In genomic region chr3:98042955-98043456, GRCm38 (mm10) we compare ENCODE assay signal across 8 mouse cellular contexts. TPM values are rescaled to one million over a fixed set of nuclear protein-coding genes. Genes with fewer than 3 reads are reported as not detected.
DNase-seq lines count a peak whose midpoint lies in the region; ATAC-seq and TF ChIP-seq lines count a peak whose summit lies in the region.

No protein-coding gene starts in this region.

- intact Hi-C loops in gastrocnemius, postnatal 14 days (cut with DNase I; ENCODE audit: low total_unique reads), result no loop called here

- H3K27me3 ChIP-seq in lung, embryonic 15.5 days, result no peaks in the 10 kb centered on the region
- H3K27me3 ChIP-seq in limb, embryonic 14.5 days (ENCODE audit: control insufficient read depth, insufficient read depth, low read length), result no peaks in the 10 kb centered on the region
- no peaks in the 10 kb centered on the region for H3K27me3 ChIP-seq in splenic B cell, adult 2 months (ENCODE audit: control insufficient read depth, insufficient read depth, low read length, poor library complexity, severe bottlenecking)

- no peaks in the 10 kb centered on the region for H3K36me3 ChIP-seq in lung, embryonic 15.5 days
- no peaks in the 10 kb centered on the region for H3K36me3 ChIP-seq in limb, embryonic 14.5 days (ENCODE audit: control insufficient read depth, insufficient read depth, low read length)
- H3K36me3 ChIP-seq in splenic B cell, adult 2 months (ENCODE audit: control insufficient read depth, insufficient read depth, low read length, poor library complexity, severe bottlenecking), result peaks cover 4% of the 10 kb centered on the region; the same call in 1 of the 2 replicates

- no peaks in the 10 kb centered on the region for H3K9me3 ChIP-seq in lung, embryonic 15.5 days
- no peaks in the 10 kb centered on the region for H3K9me3 ChIP-seq in limb, embryonic 14.5 days (ENCODE audit: control insufficient read depth, low read length)

- peak overlapping the region; percentile 58 for H3K27ac ChIP-seq in lung, embryonic 15.5 days
- peak overlapping the region; percentile 68 for H3K27ac ChIP-seq in limb, embryonic 14.5 days (replicated peaks; ENCODE audit: low read depth, low read length)

- peaks cover 73% of the 10 kb centered on the region for H3K4me1 ChIP-seq in lung, embryonic 15.5 days
- H3K4me1 ChIP-seq in limb, embryonic 14.5 days (ENCODE audit: control insufficient read depth, insufficient read depth, low read length), result peaks cover 84% of the 10 kb centered on the region

- no peak for TF ChIP-seq POLR2A in limb, embryonic 14.5 days (IDR thresholded peaks at IDR 0.05; ENCODE audit: borderline replicate concordance, extremely low read depth, insufficient read depth, insufficient read length)

- H3K4me3 ChIP-seq in lung, embryonic 15.5 days, result no peak overlapping the region
- H3K4me3 ChIP-seq in limb, embryonic 14.5 days (replicated peaks; ENCODE audit: low read length), result no peak overlapping the region

- ATAC-seq in lung, embryonic 15.5 days (ENCODE audit: borderline replicate concordance, extremely low read depth, low FRiP score, low TSS enrichment), result peak; percentile 50; the same call in 1 of the 2 replicates
- ATAC-seq in inflammation-experienced regulatory T-cells, adult 6 months, result peak; percentile 38
- peak; percentile 16; the same call in 1 of the 2 replicates for ATAC-seq in limb, embryonic 14.5 days (ENCODE audit: low FRiP score, low read depth)
- no peak for ATAC-seq in erythroid progenitor cell, adult 5-6 weeks (replicated peaks; ENCODE audit: low FRiP score, poor library complexity, severe bottlenecking)

- DNase-seq in lung, postnatal 36 days, result no peak
- DNase-seq in cerebellum, postnatal 10 days, result peak; percentile 77 to 84
- peak; percentile 69 for DNase-seq in gastrocnemius, postnatal 14 days
- DNase-seq in limb, embryonic 14.5 days (ENCODE audit: low spot score), result no peak
- DNase-seq in splenic B cell, adult 2 months (ENCODE audit: low read depth, low spot score), result peak; percentile 31

- 25% methylated on average over 9 of the region's 9 CpGs for WGBS in lung, embryonic 15.5 days
- WGBS in limb, embryonic 14.5 days, result 15% methylated on average over 9 of the region's 9 CpGs

- peak overlapping the region; percentile 36 for H3K4me2 ChIP-seq in lung, embryonic 15.5 days
- peak overlapping the region; percentile 22 for H3K4me2 ChIP-seq in limb, embryonic 14.5 days (replicated peaks; ENCODE audit: low read depth, low read length, severe bottlenecking)

- no peak overlapping the region for H3K9ac ChIP-seq in lung, embryonic 15.5 days
- no peak overlapping the region for H3K9ac ChIP-seq in limb, embryonic 14.5 days (ENCODE audit: low read depth, low read length, severe bottlenecking)

RNA-seq across cellular contexts. Expression of gene Notch2, which starts 29.7 kb away (rescaled TPM):
- polyA plus RNA-seq in lung, embryonic 15.5 days (2015; fragmentation: Nextera tagmentation; extraction: Ambion mirVana), result 33.4 and 35.1 TPM in 2 replicates
- total RNA-seq in gastrocnemius, postnatal 14 days (2021), result 10 to 100 TPM; 19.0 to 21.1 TPM
- polyA plus RNA-seq in inflammation-experienced regulatory T-cells, adult 6 months (2017; shearing (Covaris generic)), result 10 to 100 TPM; 13.2 to 20.4 (median 15.1) TPM
- 38.7 and 49.0 TPM in 2 replicates for polyA plus RNA-seq in limb, embryonic 14.5 days (2012; rRNA removed)
- polyA plus RNA-seq in limb, embryonic 14.5 days (2014; fragmentation: Nextera tagmentation; extraction: Ambion mirVana), result 48.5 and 54.2 TPM in 2 replicates
- 16.3 and 16.6 TPM in 2 replicates for total RNA-seq in erythroid progenitor cell, adult 5-6 weeks (2015; ENCODE audit: low replicate concordance)
- 11.0 and 18.5 TPM in 2 replicates for total RNA-seq in erythroid progenitor cell, adult 5-6 weeks (2017; ENCODE audit: low replicate concordance)

Comparison
In these comparisons a context has a peak if more than half of its experiments do, and no peak if none do; other contexts are left out.
1. DNase-seq: peak in cerebellum, postnatal 10 days (2 of 2), gastrocnemius, postnatal 14 days (single experiment) and splenic B cell, adult 2 months (single experiment); none in lung, postnatal 36 days (single experiment) and limb, embryonic 14.5 days (single experiment).